Mouse (Mus musculus) testis, postnatal 14 days (tissue): ENCODE data around the gene Piezo1.

Experiments used
- DNase-seq: peaks from one replicate; pipeline ENCODE4 v3.0.0; 2021; ENCODE audit warnings: low spot score

The Piezo1 gene

DNA sequence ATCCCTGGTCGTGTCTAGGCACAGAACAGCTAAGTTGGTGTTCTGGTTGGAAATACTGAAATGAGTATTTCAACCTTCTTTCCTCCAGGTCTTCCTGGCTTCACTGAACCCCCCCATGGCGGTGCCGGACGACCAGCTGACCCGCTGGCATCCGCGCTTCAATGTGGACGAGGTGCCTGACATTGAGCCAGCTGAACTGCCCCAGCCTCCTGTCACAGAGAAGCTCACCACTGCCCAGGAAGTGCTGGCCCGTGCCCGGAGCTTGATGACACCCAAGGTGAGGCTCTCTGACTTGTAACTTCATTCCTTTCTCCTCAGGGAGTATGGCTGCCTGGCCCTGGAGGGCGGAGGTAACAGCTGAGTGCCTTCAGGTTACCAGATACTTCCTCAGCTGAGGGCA lies 20.0 kb upstream of the Piezo1 start:
- no peak for DNase-seq

DNA sequence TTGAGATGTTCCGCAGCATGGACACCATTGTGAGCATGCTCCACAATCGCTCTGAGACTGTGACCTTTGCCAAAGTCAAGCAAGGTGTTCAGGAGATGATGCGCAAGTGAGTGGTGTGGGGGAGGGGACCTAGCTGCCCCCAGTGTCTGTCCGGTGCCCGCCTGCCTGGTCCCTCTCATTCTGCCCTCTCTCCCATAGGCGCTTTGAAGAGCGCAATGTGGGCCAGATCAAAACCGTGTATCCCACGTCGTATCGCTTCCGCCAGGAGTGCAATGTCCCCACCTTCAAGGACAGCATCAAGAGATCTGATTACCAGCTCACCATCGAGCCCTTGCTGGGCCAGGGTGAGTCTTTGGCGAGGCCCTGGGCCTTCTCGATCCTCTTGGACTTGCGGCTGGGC lies 18.9 kb upstream of the Piezo1 start:
- no peak for DNase-seq

DNA sequence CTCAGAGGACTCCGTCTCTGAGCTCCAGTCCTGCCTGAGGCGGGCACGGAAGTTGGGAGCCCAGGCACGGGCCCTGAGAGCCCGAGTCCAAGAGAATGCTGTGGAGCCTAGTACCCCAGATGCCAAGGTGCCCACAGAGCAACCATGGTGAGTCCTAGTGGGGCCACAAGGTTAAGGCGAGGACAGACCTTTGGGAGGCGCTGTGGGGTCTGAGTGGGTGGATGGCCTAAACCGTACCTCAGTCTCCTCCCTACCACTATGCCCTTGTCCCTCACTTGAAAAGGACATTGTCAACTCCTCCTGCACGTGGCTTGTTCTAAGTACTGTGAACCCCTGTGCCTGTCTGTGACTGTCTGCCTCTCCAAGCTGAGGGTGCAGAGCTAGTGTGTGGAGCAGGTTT lies 18.2 kb upstream of the Piezo1 start:
- DNase-seq, result no peak

DNA sequence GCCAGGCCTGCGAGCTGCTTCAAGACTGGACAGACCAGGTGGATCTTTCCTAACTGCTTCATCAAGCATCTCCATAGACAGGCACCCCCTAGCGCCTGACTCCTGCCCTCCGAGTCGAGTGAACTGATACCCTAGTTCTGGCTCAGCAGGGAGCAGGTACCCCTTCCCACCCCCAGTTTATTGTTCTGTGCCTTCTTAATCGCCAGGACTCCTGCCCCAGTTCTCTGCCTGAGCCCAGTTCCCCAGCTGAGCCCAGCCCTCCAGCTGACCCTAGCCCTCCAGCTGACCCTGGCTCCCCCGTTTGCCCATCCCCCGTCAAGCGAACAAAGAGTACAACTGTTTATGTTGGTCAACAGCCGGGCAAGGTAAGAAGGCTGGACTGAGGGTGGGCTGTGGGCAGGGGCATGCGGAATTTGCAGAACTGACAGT lies 17.8 kb upstream of the Piezo1 start:
- DNase-seq, result no peak

DNA sequence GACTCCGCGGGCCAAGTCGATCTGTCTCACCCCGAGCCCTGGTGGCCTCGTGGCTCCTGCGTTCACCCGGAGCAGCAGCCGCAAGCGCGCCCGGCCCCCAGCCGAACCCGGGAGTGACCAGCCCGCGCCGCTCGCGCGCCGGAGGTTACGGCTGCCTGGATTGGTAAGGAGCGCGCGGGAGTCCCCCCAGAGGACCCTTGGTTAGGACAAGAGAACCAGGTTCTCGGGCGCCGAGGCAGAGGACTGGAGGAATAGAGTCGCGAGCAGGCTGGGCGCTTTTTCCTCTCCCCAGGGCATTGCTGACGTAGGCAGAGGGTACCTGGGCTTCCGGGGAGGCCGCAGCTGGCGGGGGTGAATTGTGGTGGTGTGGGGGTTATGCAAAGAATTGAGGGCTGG lies 17.0 kb upstream of the Piezo1 start:
- peak; percentile 43 for DNase-seq

DNA sequence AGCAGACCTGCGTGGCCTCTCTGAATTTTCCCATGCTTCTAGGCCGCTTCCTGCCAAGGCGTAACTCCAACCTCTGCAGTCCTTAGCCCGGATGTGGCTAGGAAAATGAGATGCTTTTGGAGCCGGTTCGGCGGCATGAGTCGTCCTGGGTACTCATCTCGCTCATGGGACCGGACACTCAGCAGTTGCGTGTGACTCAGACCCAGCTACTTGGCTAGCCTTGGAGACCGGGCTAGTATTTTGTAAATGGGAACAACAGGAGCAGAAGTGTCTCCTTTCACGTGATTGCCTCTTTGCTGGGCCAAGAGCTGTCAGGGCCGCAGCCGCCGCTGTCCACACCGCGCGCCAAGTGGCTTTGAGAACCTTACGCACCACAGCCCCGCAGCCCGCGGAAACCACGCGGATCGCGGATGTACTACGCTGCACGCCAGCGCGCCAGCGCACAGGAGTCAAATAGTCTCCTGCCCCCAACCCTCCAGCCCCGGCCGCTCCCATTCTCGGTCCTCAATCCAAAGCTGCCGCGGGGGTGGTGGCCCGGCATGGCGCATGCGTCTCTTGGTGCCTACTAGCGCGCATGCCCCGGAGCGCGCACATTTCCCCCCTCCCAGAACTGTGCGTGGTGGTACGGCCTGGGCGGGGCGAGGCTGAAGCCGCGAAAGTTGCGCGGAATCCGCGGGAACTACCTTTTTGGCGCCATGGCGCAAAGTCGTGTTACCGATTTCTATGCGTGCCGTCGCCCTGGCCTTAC lies 16.4 kb upstream of the Piezo1 start, which contains the start of gene Cdt1:
TSS of gene Cdt1 (plus strand) at position 655 of the 748 bp plus-strand sequence.
- peak; percentile 92 for DNase-seq

DNA sequence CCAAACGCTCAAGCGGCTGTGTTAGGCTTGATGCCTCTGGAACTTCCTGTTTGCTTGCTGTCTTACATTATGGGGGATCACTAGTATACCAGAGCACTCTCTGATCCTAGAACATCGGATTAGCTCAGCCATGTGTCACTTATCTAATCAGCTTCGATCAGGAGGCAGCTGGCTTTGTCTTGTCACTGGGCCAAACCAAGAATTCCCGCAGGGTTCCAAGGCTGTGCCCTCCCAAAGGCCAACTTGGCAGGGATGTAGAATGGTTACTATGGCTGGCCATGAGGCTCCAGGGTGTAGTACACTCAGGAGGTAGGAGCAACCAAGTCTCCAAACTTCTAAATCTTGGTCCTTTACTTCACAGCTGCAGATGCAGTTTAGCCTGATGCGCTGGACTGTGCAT lies 15.6 kb upstream of the Piezo1 start:
- no peak for DNase-seq

DNA sequence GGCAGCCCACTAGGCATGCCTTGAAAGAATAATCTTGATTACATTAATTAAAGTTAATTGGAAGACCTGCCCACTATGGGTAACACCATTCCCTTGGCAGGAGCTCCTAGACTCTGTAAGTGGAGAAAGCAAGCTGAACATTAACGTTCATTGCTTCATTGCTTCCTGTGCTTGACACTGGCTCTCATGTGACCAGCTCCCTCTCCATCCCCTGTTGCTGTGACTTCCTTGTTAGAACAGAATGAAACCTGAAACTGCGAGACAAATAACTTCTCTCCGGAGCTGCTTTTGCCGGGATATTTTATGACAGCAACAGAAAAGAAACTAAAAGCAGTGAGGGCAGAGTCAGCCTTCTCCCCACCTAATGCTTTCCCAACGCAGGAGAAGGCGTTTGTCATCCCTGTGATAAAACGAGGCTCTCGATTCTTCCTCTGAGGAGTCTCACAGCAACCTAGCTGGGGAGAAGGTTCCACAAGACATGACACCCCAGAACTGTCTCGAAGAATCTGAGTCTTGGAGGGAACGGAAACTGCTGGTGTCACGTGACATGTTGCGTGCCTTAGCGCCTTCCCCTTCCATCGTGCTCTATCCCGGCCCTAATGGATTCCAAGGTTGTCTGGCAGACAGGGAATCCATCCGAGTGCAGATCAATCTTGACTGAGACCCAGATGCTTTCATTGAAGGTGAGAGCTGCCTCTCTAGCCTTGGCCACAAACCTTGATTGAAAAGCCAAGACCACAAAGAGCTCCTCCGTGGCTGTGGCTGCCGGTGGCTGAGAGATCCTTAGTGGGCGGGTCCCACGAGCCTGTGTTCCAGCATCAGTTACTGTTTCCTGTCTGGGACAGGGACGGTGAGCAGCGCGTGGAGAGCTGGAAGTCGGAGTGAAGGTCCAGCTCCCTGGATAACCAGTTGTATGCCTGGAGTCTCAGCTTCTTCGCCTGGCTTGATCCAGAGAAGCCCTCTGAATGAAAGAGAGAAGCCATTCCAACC lies 13.5 kb upstream of the Piezo1 start:
- DNase-seq, result peak; percentile 41

DNA sequence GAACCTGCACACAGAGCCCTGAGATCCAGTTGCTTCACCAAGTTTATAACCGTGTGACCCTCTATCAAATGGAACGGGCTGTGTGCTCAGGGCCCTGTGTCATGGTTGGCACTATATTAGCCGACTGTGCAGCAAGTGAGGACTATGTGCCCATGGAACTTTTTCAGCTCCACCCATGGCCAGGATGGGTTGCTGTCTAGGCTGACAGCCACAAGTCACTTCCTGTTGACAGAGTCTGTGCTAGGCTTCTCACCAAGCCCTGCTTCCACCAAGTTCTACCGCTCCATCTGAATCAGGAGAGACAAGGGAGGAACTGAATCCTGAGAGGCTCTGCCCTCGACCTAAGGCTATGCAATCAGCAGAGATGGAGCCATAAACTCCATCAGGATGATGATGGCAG lies 10.1 kb upstream of the Piezo1 start:
- DNase-seq, result no peak

DNA sequence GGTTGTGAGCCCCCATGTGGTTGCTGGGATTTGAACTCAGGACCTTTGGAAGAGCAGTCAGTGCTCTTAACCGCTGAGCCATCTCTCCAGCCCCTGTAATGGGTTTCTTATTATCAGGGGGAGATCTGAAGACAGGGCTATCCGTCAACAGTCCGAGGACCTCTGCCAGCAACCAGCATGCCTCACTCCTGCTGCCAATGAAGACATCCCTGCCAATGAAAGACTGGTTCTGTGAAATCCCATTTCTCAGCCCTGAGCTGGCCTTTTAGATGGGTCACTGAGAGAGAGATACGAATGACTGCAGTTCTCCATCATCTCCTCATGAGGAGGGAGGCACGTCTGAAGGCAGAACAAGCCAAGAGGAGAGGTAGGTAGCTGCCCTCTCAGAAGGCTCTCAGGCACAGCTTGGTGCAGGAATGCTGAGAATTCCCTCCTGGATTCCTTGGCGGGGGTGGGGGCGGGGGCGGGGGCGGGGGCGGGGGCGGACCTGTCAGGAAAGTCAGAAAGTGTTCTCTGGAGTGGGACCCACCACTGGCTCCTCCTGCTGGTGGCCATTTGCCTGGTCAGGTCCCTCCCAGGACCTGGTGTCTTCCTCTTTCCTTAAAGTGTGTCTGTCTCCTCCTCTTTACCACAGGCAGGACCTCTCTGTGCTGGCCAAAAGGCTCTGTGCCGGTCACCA lies 7.7 kb upstream of the Piezo1 start:
- no peak for DNase-seq

DNA sequence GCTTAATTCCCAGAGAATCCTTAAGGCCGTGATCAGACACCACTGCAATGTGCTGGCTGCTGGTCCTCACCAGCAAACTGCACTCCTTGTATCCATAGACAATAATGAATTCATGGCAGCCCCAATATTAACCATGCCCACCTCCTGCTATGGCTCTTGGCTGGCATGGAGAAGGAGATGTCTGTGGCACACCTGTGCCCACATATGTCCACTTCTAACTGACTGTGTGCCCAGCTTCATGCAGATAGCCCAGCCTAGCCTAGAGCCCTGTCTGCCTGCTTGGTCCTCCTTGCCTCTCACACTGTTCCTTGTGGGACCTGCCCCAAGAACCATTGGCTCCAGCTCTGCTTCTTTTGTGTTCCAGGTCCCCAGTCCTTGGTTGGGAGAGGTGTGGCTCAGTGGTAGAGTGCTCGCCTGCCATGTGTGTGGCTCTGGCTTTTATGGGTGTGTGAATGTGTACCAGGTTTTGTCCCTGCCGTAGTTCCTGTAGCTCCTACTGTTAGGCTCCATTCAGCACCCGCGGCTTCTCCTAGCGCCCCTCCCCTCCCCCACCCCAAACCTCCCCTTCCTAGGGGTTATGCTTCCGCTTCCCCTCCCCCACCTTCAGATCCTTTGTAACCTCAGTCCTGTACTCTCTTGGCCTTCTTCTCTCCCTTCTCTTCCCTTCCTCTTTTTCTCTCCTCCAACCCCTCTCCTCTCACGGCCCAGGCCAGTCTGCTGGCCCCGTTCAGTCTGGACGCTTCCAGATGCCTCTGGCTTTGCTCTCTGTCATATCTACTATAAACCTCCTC lies 6.3 kb upstream of the Piezo1 start:
- DNase-seq, result no peak

DNA sequence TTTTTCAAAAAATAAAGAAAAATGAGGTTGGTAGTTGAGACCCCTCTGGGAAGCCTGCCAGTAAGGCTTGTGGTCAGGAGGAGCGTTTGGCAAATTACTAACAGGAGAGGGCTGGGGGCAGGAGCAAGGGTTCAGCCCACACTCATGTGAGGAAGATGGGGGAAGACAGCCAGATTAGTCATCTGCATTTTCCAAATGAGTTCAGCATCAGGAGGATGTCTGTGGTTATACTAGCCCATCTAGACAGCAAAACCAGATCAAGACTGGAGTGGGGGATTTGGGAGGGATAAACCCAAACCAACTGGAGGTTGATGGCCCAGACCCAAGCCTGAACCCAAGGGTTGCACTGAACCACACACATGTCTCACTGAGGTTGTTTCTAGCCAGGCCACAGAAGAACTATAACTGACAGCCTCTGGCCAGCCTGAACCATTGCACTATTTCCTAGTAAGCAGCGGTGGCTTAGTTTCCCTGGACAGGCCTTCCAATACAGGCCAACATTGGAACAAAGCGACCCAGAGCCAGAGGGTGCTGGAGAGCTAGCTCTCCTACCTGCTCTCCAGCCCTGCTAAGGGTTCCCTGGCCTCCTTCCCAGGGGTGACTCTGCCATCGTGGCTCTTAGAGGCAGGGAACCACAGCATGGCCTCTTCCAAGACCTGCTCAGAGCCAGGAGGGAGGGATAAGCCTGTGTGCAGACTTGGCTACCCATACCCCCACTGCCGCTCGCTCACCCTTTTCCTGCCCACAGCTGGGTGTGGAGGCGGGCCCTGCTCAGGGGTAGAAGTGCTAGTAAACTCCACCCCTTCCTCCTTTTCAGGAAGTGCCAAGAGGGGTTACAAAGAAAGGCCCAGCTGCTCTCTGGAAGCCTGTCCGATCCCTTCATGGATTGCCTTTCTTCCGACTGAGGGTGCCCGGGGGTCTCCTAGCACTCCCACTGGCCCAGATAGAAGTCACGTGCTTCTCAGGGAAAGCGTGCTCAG lies 5.2 kb upstream of the Piezo1 start:
- DNase-seq, result no peak

DNA sequence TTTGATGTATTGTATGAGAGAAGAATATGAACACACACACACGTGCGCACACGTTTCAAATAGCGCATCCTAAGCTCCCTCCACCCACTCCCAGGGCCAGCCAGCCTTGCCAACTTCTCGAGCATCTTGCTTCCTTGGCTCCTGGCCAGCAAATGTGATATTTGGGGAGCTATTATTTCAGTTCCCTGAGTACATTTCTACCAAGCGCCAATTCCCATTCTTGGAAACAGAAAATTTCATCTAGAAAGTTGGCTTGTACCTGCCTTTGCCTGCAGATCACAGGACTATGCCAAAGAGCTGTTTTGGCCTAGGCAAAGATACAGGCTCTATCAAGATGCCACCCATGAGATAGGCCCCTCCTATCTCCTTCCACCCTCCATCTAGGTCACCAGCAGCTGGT lies 3.7 kb upstream of the Piezo1 start:
- no peak for DNase-seq

DNA sequence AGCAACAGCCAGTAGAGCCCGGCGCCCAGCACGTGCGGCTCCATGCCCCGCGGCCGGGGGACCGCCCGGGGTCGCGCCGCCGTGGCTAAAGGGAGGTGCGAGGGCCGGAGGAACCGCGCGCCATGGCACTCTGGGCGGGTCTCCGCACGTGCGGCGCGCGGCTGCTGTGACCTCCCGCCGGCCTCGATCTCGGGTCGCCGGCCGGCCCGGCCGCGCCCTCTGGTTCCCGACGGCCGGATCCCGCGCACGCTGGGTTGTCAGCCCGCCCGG lies 199 bp downstream of the Piezo1 start:
- no peak for DNase-seq

DNA sequence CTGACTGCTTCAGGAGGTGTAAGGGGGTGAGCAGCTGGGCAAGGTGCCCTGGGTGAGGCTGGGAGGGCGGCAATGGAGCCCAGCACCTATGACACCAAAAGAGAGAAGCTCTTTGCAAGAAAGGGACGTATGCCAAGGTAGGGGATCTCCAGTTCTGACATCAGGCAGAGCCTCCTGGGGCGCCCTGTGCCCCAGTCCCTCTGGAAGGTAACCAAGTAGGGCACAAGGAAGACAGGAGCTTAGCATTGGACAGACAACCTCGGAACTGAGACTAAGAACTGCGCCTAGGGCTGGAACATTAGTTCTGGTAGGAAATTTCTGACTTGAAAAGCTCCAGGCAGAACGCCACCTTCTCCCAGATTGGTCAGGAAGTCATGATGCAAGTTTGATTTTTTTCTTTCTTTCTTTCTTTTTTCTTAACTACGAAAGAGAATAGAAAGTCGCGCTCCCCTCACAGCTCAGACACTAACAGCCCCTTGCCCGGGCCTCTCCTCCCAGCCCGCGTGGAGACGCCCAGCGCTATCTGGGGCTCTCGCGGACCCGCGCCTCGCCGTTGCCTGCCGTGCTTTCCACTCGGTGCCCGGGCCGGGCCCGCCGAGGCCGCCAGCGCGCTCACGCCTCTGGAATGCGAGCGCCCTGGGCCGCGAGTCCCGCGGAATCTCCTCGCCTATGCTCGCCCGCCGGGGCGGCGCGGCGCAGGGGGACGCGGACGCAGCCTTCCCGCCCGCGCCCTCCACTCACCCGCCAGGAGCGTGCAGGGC lies 715 bp downstream of the Piezo1 start:
- no peak for DNase-seq

DNA sequence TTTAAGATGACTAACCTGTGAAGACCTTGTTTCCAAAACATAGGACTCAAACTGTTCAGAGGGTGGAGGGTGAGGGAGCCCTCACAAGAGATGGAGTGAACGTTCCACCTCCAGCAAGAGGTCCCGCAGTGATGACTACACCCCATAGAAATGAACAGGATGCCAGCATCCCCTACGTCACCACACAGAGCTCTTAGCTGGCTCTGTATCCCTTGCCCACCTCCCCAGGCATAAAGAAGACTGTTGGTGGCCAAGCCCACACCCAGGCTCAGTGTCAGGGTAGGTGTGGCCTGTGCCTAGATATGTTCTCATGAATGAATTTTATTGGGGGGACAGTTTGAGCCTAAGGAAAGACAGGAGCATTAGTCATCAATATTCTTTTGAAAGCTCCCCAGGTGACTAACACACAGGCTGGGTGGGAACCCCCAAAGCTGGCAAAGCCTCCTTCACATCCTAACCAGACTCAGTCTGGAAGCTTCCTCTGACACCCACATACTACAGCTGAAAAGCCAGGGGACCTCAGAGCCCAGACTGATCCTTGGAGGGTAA lies 2.2 kb downstream of the Piezo1 start:
- no peak for DNase-seq

DNA sequence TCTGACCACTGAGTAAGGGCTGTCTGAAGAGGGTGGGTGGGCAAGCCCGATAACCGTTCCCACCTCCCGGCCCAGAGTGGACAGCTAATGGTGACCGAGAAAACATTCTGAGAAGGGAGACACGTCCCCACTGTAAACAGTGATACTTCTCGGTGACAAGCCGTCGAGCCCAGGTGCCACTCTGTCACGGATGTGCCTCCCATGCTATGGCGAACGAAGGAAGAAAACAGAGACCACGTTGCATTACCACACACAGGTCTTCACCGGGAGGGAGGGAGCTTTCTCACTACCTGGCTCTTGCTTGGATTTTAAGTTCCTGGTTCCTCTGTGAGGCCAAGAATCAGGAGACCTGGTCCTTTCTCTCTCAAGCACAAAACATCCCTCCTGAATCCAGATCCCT lies 2.8 kb downstream of the Piezo1 start:
- DNase-seq, result no peak

DNA sequence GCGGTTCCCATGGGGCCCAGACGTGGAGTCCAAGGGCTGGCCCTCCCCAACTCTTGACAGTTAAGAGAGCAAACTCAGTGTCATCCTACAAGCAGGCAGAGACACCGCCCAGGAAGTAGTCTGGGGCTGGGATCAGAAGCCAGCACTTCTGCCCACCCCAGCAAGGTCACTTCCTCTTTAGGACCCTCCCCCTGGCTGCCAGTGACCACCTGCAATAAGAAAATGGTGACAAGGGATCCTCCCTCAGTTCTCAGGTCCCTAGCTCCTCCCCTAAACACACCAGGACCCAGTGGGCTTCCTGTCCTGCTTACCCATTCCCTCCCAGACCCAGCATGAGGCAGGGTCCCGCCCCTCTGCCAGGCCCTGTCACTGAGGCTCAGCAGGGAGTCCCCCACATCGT lies 3.3 kb downstream of the Piezo1 start:
- DNase-seq, result peak; percentile 11

DNA sequence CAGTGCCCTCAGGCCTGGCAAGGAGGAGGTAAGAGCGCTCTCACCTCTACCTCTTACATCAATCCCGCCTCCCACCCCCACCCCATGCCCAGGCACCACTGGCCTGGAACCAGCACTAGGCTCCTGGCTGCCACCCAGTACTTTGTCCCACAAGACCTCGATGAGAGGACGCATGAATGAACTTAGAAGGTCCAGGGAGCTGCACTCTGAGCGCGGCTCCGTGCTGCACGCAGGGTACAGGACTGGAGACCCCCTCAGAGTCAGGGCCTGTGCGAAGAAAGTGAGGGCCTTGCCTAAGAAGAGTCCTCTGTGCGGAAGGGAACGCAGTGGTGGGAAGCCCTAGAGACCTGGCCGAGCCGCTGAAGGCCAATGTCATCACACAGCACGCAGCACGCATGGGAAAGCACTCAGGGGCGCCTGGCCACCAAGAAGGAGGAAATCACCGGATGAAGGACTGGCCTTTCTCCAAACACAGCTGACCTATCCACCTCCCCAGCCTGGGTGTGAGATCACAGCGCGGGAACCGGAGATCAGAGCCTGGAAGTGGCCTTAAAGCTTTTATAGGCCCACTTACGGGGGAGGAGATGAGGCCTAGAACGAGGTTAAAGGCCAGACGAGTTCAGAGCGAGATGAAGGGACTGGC lies 4.2 kb downstream of the Piezo1 start:
- DNase-seq, result peak; percentile 24
